Mouse (Mus musculus) olfactory bulb, adult 2 months (tissue): ENCODE measurements around the gene Sox6.

Experiments used
- CTCF ChIP-seq: fragments of 200-500 bp; IDR thresholded peaks from 2 replicates; pipeline ENCODE4 v1.5.1; 2012; ENCODE audit warnings: low read depth, mild to moderate bottlenecking, low read length, moderate library complexity; ENCODE audit not compliant: insufficient read depth
- POLR2A ChIP-seq: fragments of 200-500 bp; IDR thresholded peaks from 2 replicates; pipeline ENCODE4 v1.6.1; 2012; ENCODE audit warnings: mild to moderate bottlenecking, low read depth, low read length, moderate library complexity; ENCODE audit not compliant: insufficient read depth

DNA sequence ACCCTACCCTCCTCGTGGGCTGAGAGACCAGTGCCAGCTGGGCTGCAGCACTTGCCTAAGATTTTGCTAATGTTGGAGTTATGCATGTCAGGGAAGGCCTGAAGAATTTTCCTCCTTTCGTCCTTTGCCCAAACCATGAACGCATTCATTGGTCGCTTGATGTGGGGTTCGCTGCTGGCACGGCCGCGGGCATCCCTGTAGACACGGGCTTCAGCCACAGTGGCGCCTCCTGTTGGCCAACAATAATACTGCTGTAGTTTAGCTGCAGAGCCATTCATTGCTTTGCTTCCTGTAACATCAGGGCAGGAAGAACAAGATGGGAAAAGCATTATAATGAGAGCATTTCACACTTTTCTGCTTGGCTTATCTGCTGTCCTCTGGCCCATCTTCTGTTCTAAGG, 549.0 kb downstream of the Sox6 start:
- TF ChIP-seq CTCF (no peak), POLR2A (no peak)
